Mouse (Mus musculus) large intestine, adult 2 months (tissue): ENCODE measurements around the gene AC109138.7. TPM values are rescaled to one million over a fixed set of nuclear protein-coding genes. Genes with fewer than 3 reads are reported as not detected.
A peak's percentile ranks its signal among the peaks of the same experiment; 100 is the strongest.

Experiments
- DNase-seq: peaks from one replicate; pipeline ENCODE4 v3.0.0-alpha.2; 2012; ENCODE audit warnings: low read depth, low spot score
- WGBS: fragments of 180-500 bp; shearing (Covaris S2); methylation state at CpG from one replicate; pipeline ENCODE4 v1.1.7; 2018; 5-methylcytosine and 5-hydroxymethylcytosine counted together
- polyA plus RNA-seq: library from polyadenylated mRNA; depleted of rRNA; stranded (reverse); fragments of >200 nt; gene quantifications from 2 replicates; pipeline ENCODE4 v1.2.3, GENCODE M21; 2012

AC109138.7 gene
- polyA plus RNA-seq, 1 experiment: not detected

GRCm38 (mm10) chr19:4214771-4215450 lies 754 bp downstream of the AC109138.7 start:
- DNase-seq: no peak
- under 1% methylated on average over 48 of the region's 81 CpGs for WGBS

GRCm38 (mm10) chr19:4215451-4215840 lies 1.3 kb downstream of the AC109138.7 start:
- no peak for DNase-seq
- WGBS: 7% methylated on average over 14 of the region's 21 CpGs

- DNase-seq: no peak
- 34% methylated on average over 14 of the region's 14 CpGs for WGBS
These were observed 2.0 kb downstream of the AC109138.7 start for GRCm38 (mm10) chr19:4216041-4216685.

- DNase-seq: no peak
- 53% methylated on average over 5 of the region's 5 CpGs for WGBS
These were observed 3.0 kb downstream of the AC109138.7 start for GRCm38 (mm10) chr19:4217140-4217539.

GRCm38 (mm10) chr19:4217855-4218254 lies 3.7 kb downstream of the AC109138.7 start:
- DNase-seq: no peak
- WGBS: 64% methylated on average over 3 of the region's 3 CpGs

- DNase-seq: no peak
- WGBS: 94% methylated on average over 11 of the region's 11 CpGs
These were observed 4.1 kb downstream of the AC109138.7 start for GRCm38 (mm10) chr19:4218293-4218692.

- 76% methylated on average over 1 of the region's 1 CpGs for WGBS
- no peak for DNase-seq
These were observed 4.6 kb downstream of the AC109138.7 start for GRCm38 (mm10) chr19:4218784-4219183.

- 86% methylated on average over 6 of the region's 6 CpGs for WGBS
- DNase-seq: no peak
These were observed 5.8 kb downstream of the AC109138.7 start for GRCm38 (mm10) chr19:4219943-4220342.

- DNase-seq: no peak
- 34% methylated on average over 4 of the region's 4 CpGs for WGBS
These were observed 6.3 kb downstream of the AC109138.7 start for GRCm38 (mm10) chr19:4220416-4220815.

- 29% methylated on average over 14 of the region's 14 CpGs for WGBS
- DNase-seq: no peak
These were observed 7.0 kb downstream of the AC109138.7 start for GRCm38 (mm10) chr19:4220957-4221743.

- DNase-seq: no peak
- 75% methylated on average over 11 of the region's 11 CpGs for WGBS
These were observed 8.0 kb downstream of the AC109138.7 start for GRCm38 (mm10) chr19:4222165-4222564.

- 77% methylated on average over 7 of the region's 7 CpGs for WGBS
- DNase-seq: no peak
These were observed 12.6 kb downstream of the AC109138.7 start for GRCm38 (mm10) chr19:4226779-4227178.

- WGBS: 74% methylated on average over 5 of the region's 5 CpGs
- DNase-seq: no peak
These were observed 13.3 kb downstream of the AC109138.7 start for GRCm38 (mm10) chr19:4227446-4227845.

- peak; percentile 58 for DNase-seq
- 26% methylated on average over 8 of the region's 8 CpGs for WGBS
These were observed 13.9 kb downstream of the AC109138.7 start for GRCm38 (mm10) chr19:4227894-4228678.

GRCm38 (mm10) chr19:4228891-4229290 lies 14.7 kb downstream of the AC109138.7 start:
- WGBS: 61% methylated on average over 4 of the region's 4 CpGs
- DNase-seq: no peak

- no peak for DNase-seq
- WGBS: 47% methylated on average over 9 of the region's 9 CpGs
These were observed 15.4 kb downstream of the AC109138.7 start for GRCm38 (mm10) chr19:4229451-4230076.

GRCm38 (mm10) chr19:4230415-4230814 lies 16.3 kb downstream of the AC109138.7 start:
- WGBS: 66% methylated on average over 8 of the region's 8 CpGs
- no peak for DNase-seq

- peak; percentile 70 for DNase-seq
- 11% methylated on average over 26 of the region's 26 CpGs for WGBS
These were observed 17.4 kb downstream of the AC109138.7 start, which contains the start of gene Pold4 for GRCm38 (mm10) chr19:4231253-4232185. Pold4 (plus strand) TSS chr19:4231899.
